Mouse (Mus musculus): ENCODE results near the gene Vstm5.
"Not testable (repeated sequence)": the region's sequence is repeated elsewhere in the genome, so short reads cannot be mapped to it uniquely, and the experiment has no call there.

The Vstm5 gene

GRCm38 (mm10) chr9:15261980-15262379 is 23.1 kb downstream of the Vstm5 start:
- in situ Hi-C loops (cut with MboI, MseI), result no loop called here

GRCm38 (mm10) chr9:15263487-15263886 is 24.6 kb downstream of the Vstm5 start:
- in situ Hi-C loops (cut with MboI, MseI), result no loop called here

DNA sequence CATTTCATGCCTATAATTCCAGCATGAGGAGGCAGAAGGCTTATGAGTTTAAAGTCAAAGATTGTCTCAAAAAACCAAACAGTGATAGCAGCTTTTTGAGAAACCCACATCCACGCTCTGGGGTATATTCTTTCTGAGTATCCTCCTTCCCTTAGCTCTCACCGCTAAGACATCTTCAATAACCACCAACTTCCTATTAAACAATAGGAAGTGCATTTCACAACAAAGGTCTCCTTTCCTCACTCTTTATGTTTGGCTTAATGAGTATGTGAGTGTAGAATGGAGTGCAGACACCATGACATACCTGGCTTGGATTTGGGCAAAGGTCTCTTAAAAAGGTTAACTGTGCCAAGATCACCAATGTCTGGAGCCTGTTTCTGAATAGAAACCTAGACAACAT is 35.1 kb downstream of the Vstm5 start:
- in situ Hi-C loops (cut with MboI, MseI), result loop anchor here (10.0 kb wide), 1 partner anchor 769 kb away; the partner anchor contains the start of genes Cwc15 and Kdm4d

GRCm38 (mm10) chr9:15276855-15277254 is 38.0 kb downstream of the Vstm5 start:
- in situ Hi-C loops (cut with MboI, MseI), result loop anchor here (5.0 to 10.0 kb wide), 2 partner anchors 490 to 772 kb away; partner anchors contain the start of genes Cwc15 and Kdm4d

DNA sequence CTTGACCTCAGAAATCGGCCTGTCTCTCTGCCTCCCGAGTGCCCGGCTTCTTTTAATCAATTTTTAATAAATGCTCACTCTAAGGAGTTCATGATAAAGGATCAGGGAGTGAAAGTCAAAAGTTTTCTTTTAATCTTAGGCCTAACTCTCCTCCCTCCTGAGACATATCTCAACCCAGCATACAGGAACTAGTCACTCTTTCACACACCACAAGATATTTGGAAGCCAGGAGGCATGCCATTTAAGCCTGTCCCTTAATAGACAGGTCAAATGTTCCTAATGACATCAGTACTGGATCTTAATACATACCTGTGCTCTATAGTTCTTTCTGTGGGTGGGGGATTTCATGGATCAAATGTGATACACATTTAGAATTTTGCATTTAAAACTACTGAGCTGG is 39.5 kb downstream of the Vstm5 start:
- in situ Hi-C loops (cut with MboI, MseI), result loop anchor here (5.0 to 10.0 kb wide), 2 partner anchors 491 to 774 kb away; partner anchors contain the start of genes Cwc15 and Kdm4d

- in situ Hi-C loops (cut with MboI, MseI), result loop anchor here (5.0 to 10.0 kb wide), 2 partner anchors 492 to 774 kb away; partner anchors contain the start of genes Cwc15 and Kdm4d
These were observed 40.3 kb downstream of the Vstm5 start for GRCm38 (mm10) chr9:15279139-15279648.

- in situ Hi-C loops (cut with MboI, MseI), result loop anchor here (5.0 to 10.0 kb wide), 2 partner anchors 493 to 775 kb away; partner anchors contain the start of genes Cwc15 and Kdm4d
These were observed 41.0 kb downstream of the Vstm5 start, which contains the start of gene Med17 for GRCm38 (mm10) chr9:15279649-15280490. Med17 (minus strand) TSS chr9:15279931.

DNA sequence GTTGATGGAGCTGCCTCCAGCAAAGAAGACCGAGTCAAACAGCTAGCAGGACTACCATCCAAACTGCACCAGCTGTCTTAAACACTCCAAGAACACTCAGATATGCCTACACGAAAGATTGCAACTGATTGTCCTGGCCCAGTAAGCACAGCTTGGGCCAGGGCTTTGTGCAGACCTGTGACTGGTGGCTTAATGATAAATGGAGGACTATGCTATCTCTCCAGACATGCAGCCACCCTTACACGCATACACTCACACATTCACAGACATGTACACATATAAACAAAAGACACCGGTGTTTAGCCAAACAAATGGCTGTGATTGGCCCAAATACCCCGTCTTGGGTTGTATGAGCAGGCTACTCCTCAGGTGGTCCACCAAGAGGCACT is 41.6 kb downstream of the Vstm5 start:
- in situ Hi-C loops (cut with MboI, MseI), result no loop called here

GRCm38 (mm10) chr9:15285443-15285842 is 46.6 kb downstream of the Vstm5 start:
- in situ Hi-C loops (cut with MboI, MseI), result no loop called here

GRCm38 (mm10) chr9:15287846-15288245 is 49.0 kb downstream of the Vstm5 start:
- in situ Hi-C loops (cut with MboI, MseI), result no loop called here

GRCm38 (mm10) chr9:15288402-15288801 is 49.6 kb downstream of the Vstm5 start:
- in situ Hi-C loops (cut with MboI, MseI), result no loop called here

GRCm38 (mm10) chr9:15289251-15289650 is 50.4 kb downstream of the Vstm5 start:
- in situ Hi-C loops (cut with MboI, MseI), result no loop called here

GRCm38 (mm10) chr9:15297112-15297511 is 58.3 kb downstream of the Vstm5 start:
- in situ Hi-C loops (cut with MboI, MseI), result no loop called here

DNA sequence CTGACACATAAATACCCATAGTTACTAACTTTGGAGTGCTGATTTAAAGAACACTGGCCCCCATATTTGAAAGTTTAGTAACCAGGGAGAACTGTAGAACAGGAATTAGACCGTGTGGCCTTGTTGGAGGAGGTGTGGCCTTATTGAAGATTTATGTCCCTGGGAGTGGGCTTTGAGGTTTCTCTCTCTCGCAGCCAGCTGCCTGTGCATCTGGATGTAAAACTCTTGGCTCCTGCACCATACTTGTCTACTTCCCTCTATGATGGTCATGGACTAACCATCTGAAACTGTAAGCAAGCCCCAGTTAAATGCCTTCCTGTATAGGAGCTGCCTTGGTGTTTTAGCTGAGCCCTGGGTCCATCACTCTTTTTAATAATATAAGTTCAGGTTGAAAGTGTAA is 59.6 kb downstream of the Vstm5 start:
- in situ Hi-C loops (cut with MboI, MseI), result no loop called here

DNA sequence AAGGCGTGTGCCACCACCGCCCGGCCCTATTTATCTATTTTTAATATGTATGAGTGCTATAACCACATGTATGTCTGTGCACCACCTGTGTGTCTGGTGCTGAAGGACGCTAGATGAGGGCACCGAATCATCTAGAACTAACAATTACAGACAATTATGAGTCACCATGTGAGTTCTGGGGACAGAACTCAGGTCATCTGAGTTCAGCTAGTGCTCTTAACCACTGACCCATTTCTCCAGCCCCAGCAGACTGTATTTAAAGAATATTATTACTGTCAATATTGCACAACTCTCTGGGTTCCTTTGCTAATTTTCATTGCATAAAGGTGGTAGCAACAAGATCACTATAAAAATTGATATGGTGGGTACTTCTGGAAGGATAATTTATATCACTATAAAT is 61.2 kb downstream of the Vstm5 start:
- in situ Hi-C loops (cut with MboI, MseI), result no loop called here

- in situ Hi-C loops (cut with MboI, MseI), result no loop called here
These were observed 62.6 kb downstream of the Vstm5 start for GRCm38 (mm10) chr9:15301399-15301798.

DNA sequence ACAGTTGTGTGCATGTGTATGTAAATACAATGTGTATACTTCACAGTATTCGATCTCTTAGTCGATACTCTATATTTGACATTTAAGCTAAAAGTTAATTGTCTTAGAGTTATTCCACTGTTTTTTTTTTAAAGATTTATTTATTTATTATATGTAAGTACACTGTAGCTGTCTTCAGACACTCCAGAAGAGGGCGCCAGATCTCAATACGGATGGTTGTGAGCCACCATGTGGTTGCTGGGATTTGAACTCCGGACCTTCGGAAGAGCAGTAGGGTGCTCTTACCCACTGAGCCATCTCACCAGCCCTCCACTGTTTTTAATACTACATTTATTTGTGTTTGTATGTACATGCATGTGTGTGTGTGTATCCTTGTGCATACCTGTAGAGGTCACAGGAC is 63.2 kb downstream of the Vstm5 start:
- in situ Hi-C loops (cut with MboI, MseI), result not testable (repeated sequence)

GRCm38 (mm10) chr9:15302881-15303280 is 64.0 kb downstream of the Vstm5 start:
- in situ Hi-C loops (cut with MboI, MseI), result no loop called here

DNA sequence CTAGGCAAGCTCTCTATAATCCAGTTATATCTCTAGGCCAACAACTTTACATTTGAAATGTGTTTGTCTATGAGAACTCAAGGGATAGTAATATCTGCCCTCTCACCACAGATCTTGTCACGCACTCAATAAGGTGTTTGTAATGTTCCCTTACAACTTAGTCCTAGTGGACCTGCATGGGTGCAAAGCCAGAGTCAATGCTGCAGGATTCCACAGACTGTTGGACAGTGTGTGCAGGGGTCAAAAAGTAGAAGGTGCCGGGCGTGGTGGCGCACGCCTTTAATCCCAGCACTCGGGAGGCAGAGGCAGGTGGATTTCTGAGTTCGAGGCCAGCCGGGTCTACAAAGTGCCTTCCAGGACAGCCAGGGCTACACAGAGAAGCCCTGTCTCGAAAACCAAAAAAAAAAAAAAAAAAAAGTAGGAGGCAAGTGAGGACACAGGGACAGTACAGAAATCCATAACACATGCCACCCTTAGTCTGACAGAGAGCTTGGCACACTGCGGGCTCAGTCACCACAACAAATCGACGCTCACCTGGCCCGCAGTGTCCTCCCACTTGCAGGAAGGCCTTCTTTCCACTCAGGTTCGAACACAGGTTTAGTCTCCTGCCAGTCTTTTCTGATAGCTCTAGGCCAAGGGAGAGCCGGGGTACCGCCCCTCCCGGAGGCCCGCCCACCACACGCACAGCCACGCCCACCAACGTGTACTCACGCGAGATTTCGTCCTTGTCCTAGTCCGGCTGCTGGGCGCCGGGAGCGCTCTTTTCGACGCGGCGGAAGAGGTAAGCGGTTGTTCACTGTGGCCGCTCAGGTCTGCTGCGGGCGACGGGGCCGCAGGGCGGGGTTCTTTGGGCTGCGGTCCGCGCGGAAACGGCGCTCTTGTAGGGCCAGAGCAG is 66.9 kb downstream of the Vstm5 start, which contains the start of gene Taf1d:
Gene Taf1d, plus strand, starts transcription at position 712 of the 895 bp plus-strand sequence.
- in situ Hi-C loops (cut with MboI, MseI), result no loop called here

GRCm38 (mm10) chr9:15306398-15307119 is 67.7 kb downstream of the Vstm5 start, which contains the start of gene 4931406C07Rik:
4931406C07Rik (minus strand) TSS chr9:15306448.
- in situ Hi-C loops (cut with MboI, MseI), result no loop called here

- in situ Hi-C loops (cut with MboI, MseI), result no loop called here
These were observed 68.4 kb downstream of the Vstm5 start for GRCm38 (mm10) chr9:15307257-15307656.

All from regulatory T cell (primary cell).